Mouse (Mus musculus): ENCODE results near the gene Man2a1.

- TF ChIP-seq POLR2A (IDR thresholded peaks at IDR 0.05; ENCODE audit: insufficient read depth, low read length) (no peak), CTCF (IDR thresholded peaks at IDR 0.05; ENCODE audit: low read depth, low read length) (no peak)
Observed at GRCm38 (mm10) chr17:64600372-64601090, at the start of gene Man2a1.

All from ES-Bruce4 (cell line).